Mouse (Mus musculus) heart, embryonic 14.5 days (tissue): ENCODE data around the gene Tmem30c. TPM values are rescaled to one million over a fixed set of nuclear protein-coding genes. Genes with fewer than 3 reads are reported as not detected.

Experiments used
- ATAC-seq: fragments of 200-750 bp; cut with Nextera tagmentation; 2 replicates; pipeline ENCODE4 v1.8.0; 2017; ENCODE audit warnings: low read depth, moderate TSS enrichment; ENCODE audit not compliant: insufficient number of reproducible peaks, insufficient read depth, low FRiP score
- H3K27ac ChIP-seq, 2 experiments: fragments of 200-500 bp in 1 of 2; fragments of 300-500 bp in 1 of 2; sonication (generic) in 1 of 2; replicated peaks in 1 of 2; 2 replicates each; pipeline ENCODE4 v1.5.1; 2012 to 2014; ENCODE audit warnings: low read depth in 2 of 2, low read length in 2 of 2, control low read depth in 1 of 2, mild to moderate bottlenecking in 1 of 2, mixed read lengths in 1 of 2; ENCODE audit not compliant: control insufficient read depth in 1 of 2, insufficient read depth in 1 of 2
- H3K27me3 ChIP-seq: fragments of 300-500 bp; sonication (generic); 2 replicates; pipeline ENCODE4 v1.6.1; 2014; ENCODE audit warnings: mild to moderate bottlenecking, low read length, control low read depth; ENCODE audit not compliant: control insufficient read depth, insufficient read depth
- H3K36me3 ChIP-seq: fragments of 300-500 bp; sonication (generic); 2 replicates; pipeline ENCODE4 v1.6.1; 2014; ENCODE audit warnings: mild to moderate bottlenecking, control low read depth, low read length, mixed read lengths; ENCODE audit not compliant: control insufficient read depth, insufficient read depth
- H3K4me1 ChIP-seq, 2 experiments: fragments of 200-500 bp in 1 of 2; fragments of 300-500 bp in 1 of 2; sonication (generic) in 1 of 2; 2 replicates each; pipeline ENCODE4 v1.6.1; 2012 to 2014; ENCODE audit warnings: low read length in 2 of 2, control low read depth in 1 of 2, mixed read lengths in 1 of 2; ENCODE audit not compliant: control insufficient read depth in 2 of 2, insufficient read depth in 2 of 2
- H3K4me2 ChIP-seq: fragments of 300-500 bp; sonication (generic); 2 replicates; pipeline ENCODE4 v1.6.1; 2014; ENCODE audit warnings: mild to moderate bottlenecking, low read length
- H3K4me3 ChIP-seq, 2 experiments: fragments of 200-500 bp in 1 of 2; fragments of 300-500 bp in 1 of 2; sonication (generic) in 1 of 2; 2 replicates each; pipeline ENCODE4 v1.5.1; 2012 to 2014; ENCODE audit warnings: low read length in 2 of 2, mild to moderate bottlenecking in 2 of 2, control low read depth in 1 of 2, low read depth in 1 of 2, moderate library complexity in 1 of 2; ENCODE audit not compliant: control insufficient read depth in 1 of 2, insufficient read depth in 1 of 2
- H3K9ac ChIP-seq: fragments of 300-500 bp; sonication (generic); 2 replicates; pipeline ENCODE4 v1.6.1; 2014; ENCODE audit warnings: mild to moderate bottlenecking, low read length
- H3K9me3 ChIP-seq: fragments of 300-500 bp; sonication (generic); 2 replicates; pipeline ENCODE4 v1.6.1; 2016; ENCODE audit warnings: low read length, control low read depth; ENCODE audit not compliant: control insufficient read depth
- WGBS: fragments of 180-500 bp; shearing (Covaris S2); extraction: QIAGEN DNeasy Blood & Tissue Kit; methylation state at CpG from one replicate; pipeline ENCODE4 v1.1.7; 2014; 5-methylcytosine and 5-hydroxymethylcytosine counted together
- polyA plus RNA-seq: library from polyadenylated mRNA; unstranded; fragments of >200 nt; fragmentation: Nextera tagmentation; extraction: Ambion mirVana; gene quantifications from 2 replicates; pipeline ENCODE4 v1.2.1, GENCODE M21; 2014

Gene Tmem30c
- polyA plus RNA-seq, 1 experiment from 2014 or later, result not detected

DNA sequence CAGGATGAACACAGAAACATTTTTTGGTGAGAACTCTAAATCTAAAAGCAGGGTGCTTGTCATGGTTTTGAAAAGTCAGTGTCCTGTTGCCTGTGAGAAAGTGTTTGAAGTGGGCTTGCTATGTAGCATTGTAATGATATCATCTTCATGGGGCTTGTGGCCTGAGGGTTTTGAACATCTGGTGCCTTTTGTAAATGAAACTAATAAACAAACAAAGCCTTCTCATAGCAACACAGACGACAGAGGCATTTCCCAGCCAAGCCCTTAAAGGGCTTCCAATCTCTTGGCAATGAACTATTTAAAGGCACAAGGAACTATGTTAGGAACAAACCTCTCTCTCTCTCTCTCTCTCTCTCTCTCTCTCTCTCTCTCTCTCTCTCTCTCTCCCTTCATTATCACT, 25.6 kb downstream of the Tmem30c start:
- no peak overlapping the region for H3K9ac ChIP-seq
- no peaks in the 10 kb centered on the region for H3K36me3 ChIP-seq
- no peak for ATAC-seq
- 4% methylated on average over 1 of the region's 1 CpGs for WGBS
- peaks cover 7 to 12% of the 10 kb centered on the region in 2 experiments for H3K4me1 ChIP-seq
- H3K27ac ChIP-seq, result no peak overlapping the region
- no peak overlapping the region for H3K4me2 ChIP-seq
- no peaks in the 10 kb centered on the region for H3K27me3 ChIP-seq
- H3K4me3 ChIP-seq, result no peak overlapping the region
- H3K9me3 ChIP-seq, result 0 out of 2 replicates have a peak, but pooled peaks cover 3% of the 10 kb centered on the region

DNA sequence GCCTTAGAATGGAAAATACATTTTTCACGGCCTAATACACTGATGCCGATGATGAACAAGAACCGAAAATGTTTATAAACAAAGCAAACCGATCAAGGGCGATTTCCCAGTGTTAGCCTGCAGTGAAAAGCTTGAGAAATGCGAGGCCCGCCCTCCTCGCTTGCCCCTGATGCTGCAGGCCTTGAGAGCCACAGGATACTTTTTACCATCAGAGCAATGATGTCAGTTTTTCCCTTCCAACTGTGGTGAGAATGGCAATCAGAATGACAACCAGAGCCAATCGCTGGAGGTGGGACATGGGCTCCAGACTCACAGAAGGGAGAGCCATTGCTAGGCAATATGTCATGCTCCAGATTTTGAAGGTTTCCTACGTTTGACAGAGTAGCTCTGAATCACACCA, 32.5 kb downstream of the Tmem30c start:
- no peak overlapping the region for H3K9ac ChIP-seq
- H3K9me3 ChIP-seq, result 0 out of 2 replicates have a peak, but pooled peaks cover 3% of the 10 kb centered on the region
- no peak for ATAC-seq
- H3K4me3 ChIP-seq, result no peak overlapping the region
- no peaks in the 10 kb centered on the region for H3K36me3 ChIP-seq
- no peaks in the 10 kb centered on the region for H3K4me1 ChIP-seq
- WGBS, result 82% methylated on average over 10 of the region's 10 CpGs
- no peak overlapping the region for H3K27ac ChIP-seq
- H3K4me2 ChIP-seq, result no peak overlapping the region
- H3K27me3 ChIP-seq, result no peaks in the 10 kb centered on the region

- Histone ChIP-seq H3K9ac (no peak overlapping the region), H3K4me3 (no peak overlapping the region), H3K36me3 (no peaks in the 10 kb centered on the region), H3K9me3 (0 out of 2 replicates have a peak, but pooled peaks cover 2% of the 10 kb centered on the region), H3K27ac (no peak overlapping the region), H3K27me3 (no peaks in the 10 kb centered on the region), H3K4me1 (no peaks in the 10 kb centered on the region), H3K4me2 (no peak overlapping the region)
- WGBS, result 86% methylated on average over 13 of the region's 13 CpGs
- no peak for ATAC-seq
Observed at GRCm38 (mm10) chr16:57259356-57260083, 33.1 kb downstream of the Tmem30c start.

GRCm38 (mm10) chr16:57251589-57252421, 40.9 kb downstream of the Tmem30c start:
- no peak for ATAC-seq
- Histone ChIP-seq H3K27ac (peak overlapping the region; percentile 32 to 68; a peak in 3 of 4 replicates), H3K27me3 (no peaks in the 10 kb centered on the region), H3K9me3 (0 out of 2 replicates have a peak, but pooled peaks cover 3% of the 10 kb centered on the region), H3K4me1 (peaks cover 2 to 12% of the 10 kb centered on the region in 2 experiments; a peak in 3 of 4 replicates), H3K4me3 (no peak overlapping the region), H3K36me3 (no peaks in the 10 kb centered on the region), H3K9ac (no peak overlapping the region), H3K4me2 (no peak overlapping the region)
- 41% methylated on average over 7 of the region's 7 CpGs for WGBS

GRCm38 (mm10) chr16:57250991-57251390, 41.7 kb downstream of the Tmem30c start:
- 88% methylated on average over 4 of the region's 4 CpGs for WGBS
- Histone ChIP-seq H3K36me3 (no peaks in the 10 kb centered on the region), H3K4me2 (no peak overlapping the region), H3K27ac (no peak overlapping the region; a peak in 1 of 4 replicates), H3K4me1 (peaks cover 2 to 12% of the 10 kb centered on the region in 2 experiments; a peak in 3 of 4 replicates), H3K27me3 (no peaks in the 10 kb centered on the region), H3K9ac (no peak overlapping the region), H3K4me3 (no peak overlapping the region), H3K9me3 (0 out of 2 replicates have a peak, but pooled peaks cover 3% of the 10 kb centered on the region)
- no peak for ATAC-seq

DNA sequence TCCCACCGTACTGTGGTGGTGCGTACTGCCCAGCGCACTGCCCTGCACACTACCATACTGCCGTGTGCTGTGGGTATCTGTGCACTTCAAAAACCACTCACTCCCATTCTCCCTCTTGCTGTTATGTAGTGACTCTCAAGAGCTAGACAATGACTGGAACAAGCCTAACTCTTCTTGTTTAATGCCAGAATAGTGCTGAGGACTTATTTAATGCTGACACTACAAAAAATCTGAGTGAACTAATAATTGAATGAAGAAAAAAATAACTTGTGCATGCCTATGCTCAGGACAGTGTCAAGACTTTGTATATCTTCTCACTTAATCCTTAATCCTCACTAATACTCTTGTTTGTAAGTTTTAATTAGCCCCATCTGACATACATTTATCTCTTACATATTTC, 45.2 kb downstream of the Tmem30c start:
- 0 out of 2 replicates have a peak, but pooled peaks cover 3% of the 10 kb centered on the region for H3K9me3 ChIP-seq
- no peak overlapping the region for H3K9ac ChIP-seq
- H3K36me3 ChIP-seq, result no peaks in the 10 kb centered on the region
- H3K4me3 ChIP-seq, result no peak overlapping the region
- H3K4me2 ChIP-seq, result no peak overlapping the region
- ATAC-seq, result no peak
- H3K27me3 ChIP-seq, result no peaks in the 10 kb centered on the region
- H3K4me1 ChIP-seq, result peaks cover 2 to 12% of the 10 kb centered on the region in 2 experiments; a peak in 3 of 4 replicates
- 81% methylated on average over 4 of the region's 4 CpGs for WGBS
- no peak overlapping the region for H3K27ac ChIP-seq

DNA sequence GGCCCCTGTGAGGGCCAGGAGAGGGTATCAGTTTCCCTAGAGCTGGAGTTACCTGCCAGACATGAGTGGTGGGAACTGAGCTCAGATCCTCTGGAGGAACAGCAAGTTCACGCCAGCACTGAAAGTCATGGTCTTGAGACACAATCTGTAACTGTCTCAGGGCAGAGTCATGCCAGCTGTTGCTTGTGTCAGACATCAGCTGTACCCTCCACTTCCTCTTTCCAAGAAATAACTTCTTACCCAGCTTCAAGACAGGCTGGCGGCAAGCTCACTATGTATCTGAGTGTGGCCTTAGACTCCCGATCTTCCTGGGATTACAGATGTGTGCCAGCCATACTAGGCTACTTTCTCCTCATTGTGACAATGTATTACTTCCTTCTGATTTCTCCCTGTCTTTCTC, 46.1 kb downstream of the Tmem30c start:
- Histone ChIP-seq H3K4me3 (no peak overlapping the region), H3K9me3 (0 out of 2 replicates have a peak, but pooled peaks cover 3% of the 10 kb centered on the region), H3K27me3 (no peaks in the 10 kb centered on the region), H3K9ac (no peak overlapping the region), H3K27ac (no peak overlapping the region), H3K4me1 (peaks cover 2 to 3% of the 10 kb centered on the region in 2 experiments; a peak in 3 of 4 replicates), H3K4me2 (no peak overlapping the region), H3K36me3 (no peaks in the 10 kb centered on the region)
- ATAC-seq, result no peak
- 80% methylated on average over 3 of the region's 3 CpGs for WGBS
